Mouse (Mus musculus) adrenal gland, postnatal 10 days (tissue): ENCODE measurements at regions not wholly inside any gene's neighbourhood (a gene's known extent, or its start where the extent isn't known, plus 50 kb on each side); places are given as distances from the start of the nearest gene placed in this dataset.
"Not testable (repeated sequence)": the region's sequence is repeated elsewhere in the genome, so short reads cannot be mapped to it uniquely, and the experiment has no call there.

Experiments
- DNase-seq: peaks from one replicate; pipeline ENCODE4 v3.0.0; 2021; ENCODE audit warnings: mixed read lengths

- DNase-seq = peak; percentile 10
Measured at GRCm38 (mm10) chr10:19297669-19298068, 58.7 kb upstream of the Olig3 start.

- no peak for DNase-seq
Measured at GRCm38 (mm10) chr10:19295388-19296013, 60.8 kb upstream of the Olig3 start.

GRCm38 (mm10) chr10:19291474-19291873, 64.9 kb upstream of the Olig3 start:
- no peak for DNase-seq

- not testable (repeated sequence) for DNase-seq
Measured at GRCm38 (mm10) chr10:19291039-19291438, 65.3 kb upstream of the Olig3 start.

- no peak for DNase-seq
Measured at GRCm38 (mm10) chr10:19282166-19282565, 74.2 kb upstream of the Olig3 start.

GRCm38 (mm10) chr10:19281021-19281420, 75.3 kb upstream of the Olig3 start:
- no peak for DNase-seq

- DNase-seq = no peak
Measured at GRCm38 (mm10) chr10:19278189-19278842, 78.0 kb upstream of the Olig3 start.

GRCm38 (mm10) chr10:19277103-19277827, 79.1 kb upstream of the Olig3 start:
- DNase-seq = no peak

GRCm38 (mm10) chr10:19274985-19275384, 81.3 kb upstream of the Olig3 start:
- no peak for DNase-seq

GRCm38 (mm10) chr10:19269418-19269817, 86.9 kb upstream of the Olig3 start:
- no peak for DNase-seq

- DNase-seq = no peak
Measured at GRCm38 (mm10) chr10:19268051-19268450, 88.3 kb upstream of the Olig3 start.

- DNase-seq = peak; percentile 35
Measured at GRCm38 (mm10) chr10:19240102-19240759, 116.1 kb upstream of the Olig3 start.

- DNase-seq = no peak
Measured at GRCm38 (mm10) chr10:19216240-19216639, 140.1 kb upstream of the Olig3 start.

- no peak for DNase-seq
Measured at GRCm38 (mm10) chr10:19209751-19210150, 146.6 kb upstream of the Olig3 start.

- no peak for DNase-seq
Measured at GRCm38 (mm10) chr10:19208101-19208722, 148.1 kb upstream of the Olig3 start.

GRCm38 (mm10) chr10:19207505-19207904, 148.8 kb upstream of the Olig3 start:
- no peak for DNase-seq

- no peak for DNase-seq
Measured at GRCm38 (mm10) chr10:19200311-19200710, 156.0 kb upstream of the Olig3 start.

GRCm38 (mm10) chr10:19195676-19196075, 160.7 kb upstream of the Olig3 start:
- DNase-seq = no peak

GRCm38 (mm10) chr10:19194646-19195045, 161.7 kb upstream of the Olig3 start:
- DNase-seq = no peak

- DNase-seq = no peak
Measured at GRCm38 (mm10) chr10:19192971-19193758, 163.2 kb upstream of the Olig3 start.

GRCm38 (mm10) chr10:19192221-19192620, 164.1 kb upstream of the Olig3 start:
- no peak for DNase-seq
